ENCODE assay signal across 7 mouse cellular contexts in genomic region chr12:89312586-89312985, GRCm38 (mm10).
DNase-seq lines count a peak whose midpoint lies in the region; ATAC-seq and TF ChIP-seq lines count a peak whose summit lies in the region.

No protein-coding gene starts in this region.

- peak; percentile 7 for DNase-seq in kidney, postnatal 0 days (ENCODE audit: low spot score)
- DNase-seq in G1E (ENCODE audit: low spot score): no peak
- peak; percentile 59 for DNase-seq in adrenal gland, postnatal 10 days
- DNase-seq in limb, embryonic 10.5 days (ENCODE audit: low spot score): peak; percentile 34
- no peak for DNase-seq in layer of hippocampus, adult 11-12 months (ENCODE audit: low spot score)

- TF ChIP-seq CTCF in kidney, postnatal 0 days (IDR thresholded peaks at IDR 0.05; ENCODE audit: low read depth): peak; percentile 68
- peak; percentile 81 for TF ChIP-seq CTCF in G1E (IDR thresholded peaks at IDR 0.05; ENCODE audit: low read depth, low read length)

- WGBS in kidney, postnatal 0 days: 46% methylated on average over 1 of the region's 1 CpGs
- 23% methylated on average over 1 of the region's 1 CpGs for WGBS in kidney, embryonic 15.5 days
- WGBS in limb, embryonic 10.5 days: 39% methylated on average over 1 of the region's 1 CpGs

- no peak overlapping the region for H3K9ac ChIP-seq in kidney, postnatal 0 days (ENCODE audit: low read depth, low read length)
- H3K9ac ChIP-seq in kidney, embryonic 15.5 days: no peak overlapping the region

- ATAC-seq in kidney, postnatal 0 days (replicated peaks; ENCODE audit: low FRiP score, low read depth): no peak
- ATAC-seq in kidney, embryonic 15.5 days (replicated peaks; ENCODE audit: low FRiP score): no peak
- ATAC-seq in G1E (ENCODE audit: extremely low read depth, insufficient number of reproducible peaks, low FRiP score, poor library complexity, severe bottlenecking): peak; percentile 67
- no peak for ATAC-seq in erythroid progenitor cell, adult 5-6 weeks (replicated peaks; ENCODE audit: low FRiP score, poor library complexity, severe bottlenecking)

- H3K4me1 ChIP-seq in kidney, postnatal 0 days (replicated peaks; ENCODE audit: insufficient read depth, low read length): no peaks in the 10 kb centered on the region
- H3K4me1 ChIP-seq in kidney, embryonic 15.5 days: no peaks in the 10 kb centered on the region
- H3K4me1 ChIP-seq in G1E (ENCODE audit: insufficient read depth, low read depth, low read length): no peaks in the 10 kb centered on the region
- no peaks in the 10 kb centered on the region for H3K4me1 ChIP-seq in limb, embryonic 10.5 days

- H3K4me2 ChIP-seq in kidney, postnatal 0 days (ENCODE audit: low read length): no peak overlapping the region
- H3K4me2 ChIP-seq in kidney, embryonic 15.5 days: no peak overlapping the region

- H3K9me3 ChIP-seq in kidney, postnatal 0 days (replicated peaks; ENCODE audit: low read length): no peaks in the 10 kb centered on the region
- H3K9me3 ChIP-seq in kidney, embryonic 15.5 days (replicated peaks): no peaks in the 10 kb centered on the region
- no peaks in the 10 kb centered on the region for H3K9me3 ChIP-seq in G1E (replicated peaks)
- H3K9me3 ChIP-seq in limb, embryonic 10.5 days (replicated peaks): no peaks in the 10 kb centered on the region

- no peaks in the 10 kb centered on the region for H3K36me3 ChIP-seq in kidney, postnatal 0 days (ENCODE audit: insufficient read depth, low read length)
- H3K36me3 ChIP-seq in kidney, embryonic 15.5 days: no peaks in the 10 kb centered on the region
- no peaks in the 10 kb centered on the region for H3K36me3 ChIP-seq in G1E (replicated peaks)
- no peaks in the 10 kb centered on the region for H3K36me3 ChIP-seq in limb, embryonic 10.5 days

- H3K27me3 ChIP-seq in kidney, postnatal 0 days (ENCODE audit: insufficient read depth, low read length): no peaks in the 10 kb centered on the region
- H3K27me3 ChIP-seq in kidney, embryonic 15.5 days: no peaks in the 10 kb centered on the region
- no peaks in the 10 kb centered on the region for H3K27me3 ChIP-seq in G1E (ENCODE audit: insufficient read depth, low read length)
- H3K27me3 ChIP-seq in limb, embryonic 10.5 days (ENCODE audit: low read depth, poor library complexity, severe bottlenecking): no peaks in the 10 kb centered on the region

- no peak overlapping the region for H3K4me3 ChIP-seq in kidney, postnatal 0 days (replicated peaks; ENCODE audit: low read depth, low read length)
- no peak overlapping the region for H3K4me3 ChIP-seq in kidney, embryonic 15.5 days (replicated peaks)
- no peak overlapping the region for H3K4me3 ChIP-seq in G1E (ENCODE audit: low read depth, low read length)
- no peak overlapping the region for H3K4me3 ChIP-seq in limb, embryonic 10.5 days

- H3K27ac ChIP-seq in kidney, postnatal 0 days: no peak overlapping the region
- H3K27ac ChIP-seq in kidney, embryonic 15.5 days: no peak overlapping the region
- H3K27ac ChIP-seq in limb, embryonic 10.5 days: no peak overlapping the region

Comparison
In these comparisons a context has a peak if more than half of its experiments do, and no peak if none do; other contexts are left out.
1. DNase-seq: peak in kidney, postnatal 0 days (single experiment), adrenal gland, postnatal 10 days (single experiment) and limb, embryonic 10.5 days (single experiment); none in G1E (single experiment) and layer of hippocampus, adult 11-12 months (single experiment).